Mouse (Mus musculus): ENCODE measurements around the gene Gm44973.
A peak's percentile ranks its signal among the peaks of the same experiment; 100 is the strongest.
"Not testable (repeated sequence)": the region's sequence is repeated elsewhere in the genome, so short reads cannot be mapped to it uniquely, and the experiment has no call there.

Gene Gm44973

DNA sequence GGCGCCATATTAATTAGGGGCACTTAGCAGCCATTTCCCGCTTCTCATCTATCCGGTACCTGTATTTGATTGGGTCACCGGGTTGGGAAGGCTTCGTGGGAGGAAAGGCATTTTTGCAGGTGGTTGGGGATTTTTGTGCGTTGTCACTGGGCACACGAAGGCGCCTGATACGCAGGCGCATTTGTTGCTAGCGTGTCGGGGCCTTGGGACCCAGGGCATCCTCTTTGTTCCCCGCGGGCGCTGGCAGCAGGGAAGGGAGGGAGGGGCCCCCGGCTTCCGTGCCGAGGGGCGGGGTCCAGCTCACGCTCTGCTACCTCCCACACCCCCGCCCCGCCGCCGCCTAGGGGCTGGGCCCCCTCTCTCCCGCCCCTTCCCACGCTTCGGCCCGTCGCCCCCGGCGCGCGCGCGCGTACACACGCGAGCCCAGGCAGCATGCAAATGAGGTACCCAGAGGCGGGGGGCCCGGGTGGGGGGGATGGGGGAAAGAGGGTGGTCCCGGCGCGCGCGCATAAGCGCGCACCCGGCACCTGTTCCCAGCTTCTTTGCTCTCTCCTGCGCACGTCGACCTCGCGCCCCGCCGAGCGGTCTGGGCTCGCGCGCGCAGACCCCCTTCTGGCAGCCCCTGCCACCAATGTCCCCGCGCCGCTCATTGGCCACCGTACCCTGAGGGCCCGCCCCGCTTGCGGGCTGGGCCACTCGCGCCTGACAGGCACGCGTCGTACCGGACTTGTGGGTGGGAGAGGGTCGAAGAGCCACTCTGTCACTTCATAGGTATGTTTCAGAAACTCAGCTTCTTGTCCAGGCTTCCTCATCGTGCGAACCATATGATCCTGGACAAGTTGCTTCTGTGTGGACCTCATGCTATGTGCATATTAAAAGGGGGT lies at the start of gene Gm44973:
TSS of gene Gm44973 (plus strand) at position 379 of the 884 bp plus-strand sequence.
- peak; percentile 99 for DNase-seq

GRCm38 (mm10) chr7:4971068-4971467 lies 44.2 kb upstream of the Gm44973 start, which contains the start of gene Sbk3:
TSS of gene Sbk3 (minus strand) at chr7:4971168.
- DNase-seq = no peak

DNA sequence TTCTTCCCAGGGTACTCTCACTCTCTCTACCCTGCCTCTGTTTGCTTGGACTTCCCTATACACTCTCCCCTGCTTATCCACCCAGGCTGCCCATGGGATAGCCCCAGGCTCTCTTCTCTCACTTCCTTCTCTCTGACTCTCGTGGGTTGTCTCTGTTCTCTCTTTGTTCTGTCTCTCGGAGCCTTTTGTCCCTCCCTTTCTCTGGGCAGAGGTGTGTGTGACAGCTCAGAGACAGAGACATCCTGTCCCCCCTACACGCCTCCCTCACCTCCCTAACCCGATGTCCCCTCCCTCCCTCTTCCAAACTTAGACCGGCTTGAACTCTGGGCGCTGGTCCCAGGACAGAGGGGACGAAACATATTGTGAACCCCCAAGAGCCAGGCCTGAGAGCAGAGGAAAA lies 43.6 kb upstream of the Gm44973 start:
- DNase-seq = no peak

DNA sequence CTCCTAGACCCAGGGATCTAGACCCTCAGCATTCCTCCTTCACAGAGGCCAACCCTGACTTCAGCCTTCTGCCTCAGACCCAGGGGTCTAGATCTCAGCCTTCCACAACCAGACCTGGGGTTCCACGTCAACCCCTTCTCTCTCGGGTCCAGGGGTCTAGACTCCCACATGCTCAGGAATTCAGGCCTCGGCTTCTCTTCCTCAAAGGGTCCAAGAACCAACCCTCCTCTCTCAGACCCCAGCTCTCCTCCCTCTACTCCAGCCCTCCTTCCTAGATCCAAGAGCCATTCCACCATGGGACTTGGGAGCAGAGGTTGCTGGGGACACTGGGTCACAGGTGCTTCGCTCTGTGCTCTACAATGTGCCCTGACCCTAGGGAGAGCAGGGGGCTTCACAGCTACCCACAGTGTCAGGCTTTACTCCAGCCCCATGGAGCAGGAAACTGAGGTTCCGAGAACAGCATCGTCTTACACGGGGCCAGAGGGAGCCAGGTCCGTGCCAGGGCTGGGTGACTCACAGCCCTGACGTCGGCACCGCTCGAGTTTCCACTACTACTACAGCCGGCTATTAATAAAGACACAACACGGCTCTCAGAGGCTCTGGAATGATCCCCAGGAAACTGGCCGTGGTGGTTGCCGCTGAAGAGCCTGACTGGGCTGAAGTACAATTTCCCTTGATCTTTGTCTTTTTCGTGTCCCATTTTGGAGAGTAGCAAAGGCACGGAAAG lies 42.8 kb upstream of the Gm44973 start:
- peak; percentile 40 for DNase-seq

GRCm38 (mm10) chr7:4975455-4975854 lies 39.8 kb upstream of the Gm44973 start:
- no peak for DNase-seq

DNA sequence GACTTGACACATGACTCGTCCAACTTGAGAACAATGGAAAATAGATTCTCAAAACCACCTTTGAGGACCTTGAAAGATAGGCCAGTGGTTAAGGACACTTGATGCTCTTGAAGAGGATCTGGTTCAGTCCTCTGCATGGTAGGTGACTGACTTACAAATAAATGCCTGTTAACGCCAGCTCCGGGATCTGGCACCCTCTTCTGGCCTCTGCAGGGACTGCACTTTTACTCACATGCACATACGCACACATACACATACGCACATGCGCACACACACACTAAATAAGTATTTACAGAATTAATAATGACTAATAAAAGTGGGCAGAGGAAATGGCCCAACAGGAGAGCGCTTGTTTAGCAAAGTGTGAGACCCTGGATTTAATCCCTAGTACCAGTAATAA lies 38.5 kb upstream of the Gm44973 start:
- DNase-seq = no peak

- DNase-seq = no peak
Measured at GRCm38 (mm10) chr7:4988250-4988649, 27.0 kb upstream of the Gm44973 start.

DNA sequence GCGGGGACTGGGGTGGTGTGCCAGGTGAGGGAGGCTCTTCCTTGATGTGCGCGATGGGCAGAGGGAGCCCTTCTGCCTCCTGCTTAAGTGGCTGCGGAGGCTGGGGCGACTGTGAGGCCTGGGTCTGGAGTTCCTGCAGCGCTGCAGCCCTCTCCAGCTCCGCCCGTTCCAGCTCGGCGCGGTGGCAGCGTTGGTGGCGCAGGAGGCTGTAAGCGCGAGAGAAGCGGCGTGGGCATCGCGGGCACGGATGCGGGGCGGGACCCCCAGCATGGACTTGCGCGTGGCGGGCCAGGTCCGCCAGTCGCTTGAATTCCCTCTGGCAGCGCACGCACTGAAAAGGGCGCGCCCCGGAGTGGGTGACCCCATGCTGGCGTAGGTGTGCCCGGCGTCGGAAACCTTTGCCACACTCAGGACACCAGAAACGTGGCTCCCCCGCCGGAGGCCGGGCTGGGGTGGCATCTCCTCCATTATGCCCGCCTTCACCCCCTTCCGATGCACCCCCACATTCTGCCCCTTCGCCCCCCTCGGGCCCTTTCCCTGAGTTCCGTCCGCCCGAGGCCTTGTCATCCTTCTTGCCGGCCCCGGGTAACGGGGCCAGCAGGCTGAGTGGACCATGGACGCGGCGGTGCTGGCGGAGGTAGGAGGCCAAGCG lies 21.8 kb upstream of the Gm44973 start:
- no peak for DNase-seq

GRCm38 (mm10) chr7:4993999-4994788 lies 21.1 kb upstream of the Gm44973 start:
- no peak for DNase-seq

DNA sequence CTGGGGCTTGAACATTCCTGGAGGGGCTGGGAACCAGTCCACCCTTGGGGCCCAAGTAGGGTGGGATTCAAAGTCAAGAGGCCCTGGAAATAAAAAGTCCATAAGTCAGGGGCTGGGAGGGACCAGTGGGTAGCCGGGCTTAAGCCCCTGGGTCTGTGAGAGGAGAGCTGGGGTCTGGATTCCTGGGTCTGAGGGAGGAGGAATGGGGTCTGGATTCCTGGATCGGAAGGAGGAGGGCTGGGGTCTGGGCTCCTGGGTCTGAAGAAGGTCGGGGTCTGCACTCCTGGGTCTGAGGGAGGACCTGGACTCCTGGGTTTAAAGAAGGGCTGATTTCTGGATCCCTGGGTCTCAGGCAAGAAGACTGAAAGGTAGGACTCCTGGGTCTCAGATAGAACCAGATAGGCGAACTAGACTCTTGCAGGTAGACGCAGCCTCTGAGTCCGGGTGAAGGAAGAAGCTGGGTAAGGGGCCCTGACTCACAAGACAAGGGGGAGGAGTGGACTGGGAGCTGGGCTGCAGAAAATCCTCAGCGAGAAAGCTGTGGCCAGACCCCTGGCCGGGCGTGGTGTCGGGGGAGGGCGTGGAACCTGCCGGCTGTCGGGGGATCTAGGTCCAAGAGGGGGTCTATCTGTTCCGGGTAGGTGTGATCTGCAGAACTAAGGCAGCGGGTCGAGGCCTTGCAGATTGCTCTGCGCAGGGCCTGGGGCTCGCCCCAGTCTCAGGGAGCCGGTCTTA lies 19.9 kb upstream of the Gm44973 start:
- no peak for DNase-seq

GRCm38 (mm10) chr7:4996003-4996895 lies 19.0 kb upstream of the Gm44973 start, which contains the start of gene Zfp579:
TSS of gene Zfp579 (minus strand) at chr7:4996158.
- DNase-seq = peak; percentile 96

- no peak for DNase-seq
Measured at GRCm38 (mm10) chr7:4996934-4997333, 18.4 kb upstream of the Gm44973 start.

GRCm38 (mm10) chr7:4999876-5000275 lies 15.4 kb upstream of the Gm44973 start:
- peak; percentile 45 for DNase-seq

GRCm38 (mm10) chr7:5002876-5003275 lies 12.4 kb upstream of the Gm44973 start:
- not testable (repeated sequence) for DNase-seq

- no peak for DNase-seq
Measured at GRCm38 (mm10) chr7:5008229-5008628, 7.1 kb upstream of the Gm44973 start.

GRCm38 (mm10) chr7:5012681-5013513 lies 2.4 kb upstream of the Gm44973 start:
- DNase-seq = no peak

DNA sequence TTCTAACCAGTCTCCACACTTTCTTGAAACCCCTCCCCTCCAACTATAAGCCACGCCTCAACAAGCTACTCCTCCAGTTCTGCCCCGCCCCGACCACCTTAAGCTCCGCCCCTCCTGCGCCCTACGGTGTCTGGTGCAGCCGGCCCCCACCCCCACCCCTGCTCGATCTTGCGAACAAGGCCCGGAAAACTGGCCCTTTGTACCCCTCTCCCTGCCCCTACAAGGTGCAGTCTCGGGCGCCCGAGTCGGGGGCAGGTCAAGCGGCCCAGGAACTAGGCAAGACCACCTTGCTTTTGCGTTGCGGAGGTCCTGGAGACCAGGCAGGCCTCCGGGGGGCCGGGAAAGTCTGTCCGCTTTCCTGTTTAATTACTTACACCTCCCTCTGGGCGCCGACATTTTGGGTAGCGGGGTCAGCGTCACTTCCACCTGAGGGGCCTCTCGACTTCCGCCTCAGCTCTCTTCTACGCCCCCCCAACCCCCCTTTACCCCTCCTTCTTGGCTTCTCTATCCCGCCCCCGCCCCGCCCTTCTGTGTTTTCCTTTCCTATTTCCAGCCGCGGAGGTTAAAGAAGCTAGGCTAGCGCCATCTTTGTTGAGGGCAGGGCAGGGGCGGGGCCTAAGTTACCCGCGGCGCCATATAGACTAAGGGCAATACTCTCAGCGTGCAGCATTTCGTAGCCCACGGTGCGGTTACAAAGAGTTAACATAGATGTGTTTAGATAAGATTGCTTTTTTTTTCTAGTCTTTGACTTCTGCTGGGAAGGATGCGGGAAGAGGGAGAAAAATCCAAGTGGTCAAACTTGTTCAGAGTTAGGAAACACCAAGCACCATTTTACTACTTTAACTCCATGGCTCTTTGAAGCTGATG lies 812 bp upstream of the Gm44973 start, which contains the start of the genes Zfp524 and Fiz1:
TSS of gene Zfp524 (plus strand) at position 165 of the 867 bp plus-strand sequence.
TSS of gene Fiz1 (minus strand) at position 447 of the 867 bp plus-strand sequence.
- DNase-seq = peak; percentile 98

DNA sequence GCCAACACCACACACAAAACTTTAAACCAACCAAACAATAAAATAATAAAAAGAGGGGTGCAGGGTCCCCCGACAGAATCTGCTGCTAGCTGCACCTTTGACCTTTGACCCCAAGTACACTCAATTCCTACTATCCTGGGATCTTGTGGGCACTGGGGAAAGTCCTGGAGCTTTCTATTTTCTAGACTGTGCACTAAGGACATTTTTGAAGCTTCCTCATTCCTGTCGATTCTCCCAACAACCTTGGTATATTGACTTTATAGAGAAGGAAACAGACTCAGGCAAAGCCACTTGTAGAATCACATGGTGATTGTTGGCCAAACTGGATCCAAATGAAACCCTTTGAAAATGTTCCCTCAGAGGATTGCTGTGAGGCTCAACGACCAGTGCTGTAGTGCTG lies 761 bp downstream of the Gm44973 start:
- no peak for DNase-seq
